Mouse (Mus musculus): Measurements from ENCODE around the gene Focad.

Gene Focad

DNA sequence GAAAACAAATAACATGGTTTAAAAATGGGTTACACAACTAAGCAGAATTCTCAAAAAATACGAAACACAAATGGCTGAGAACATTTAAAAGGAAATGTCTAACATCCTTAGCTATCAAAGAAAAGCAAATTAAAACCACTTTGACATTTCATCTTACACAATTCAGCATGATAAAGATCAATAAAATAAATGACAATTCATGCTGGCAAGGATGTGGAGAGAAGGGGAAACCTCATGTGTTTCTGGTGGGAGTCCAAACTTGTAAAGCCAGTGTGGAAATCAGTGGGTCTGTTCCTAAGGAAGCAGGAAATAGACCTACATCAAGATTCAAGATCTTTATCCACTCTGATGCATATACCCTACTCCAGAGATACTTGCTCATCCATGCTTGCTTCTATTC lies 363.7 kb downstream of the Focad start:
- no peak for DNase-seq (ENCODE audit: low spot score in 2 of 2)

DNA sequence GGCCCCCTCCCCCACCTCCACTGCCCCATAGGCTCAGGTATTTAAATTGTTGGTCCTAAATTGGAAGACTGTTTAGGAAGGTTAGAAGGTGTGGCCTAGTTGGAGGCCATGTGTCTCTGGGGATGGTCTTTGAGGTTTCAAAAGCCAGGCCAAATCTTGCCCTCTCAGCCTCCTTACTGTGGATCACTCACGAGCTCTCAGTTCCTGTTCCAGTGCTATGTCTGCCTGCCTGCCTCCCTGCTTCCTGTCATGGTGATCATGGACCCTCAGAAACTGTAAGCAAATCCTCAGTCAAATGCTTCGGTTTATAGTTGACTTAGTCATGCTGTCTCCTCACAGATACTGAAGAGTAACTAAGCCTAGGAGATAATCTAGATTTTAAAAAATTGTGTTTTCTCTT lies 364.2 kb downstream of the Focad start:
- DNase-seq (ENCODE audit: low spot score in 2 of 2): no peak

Measured in natural killer cell, adult 2 months (primary cell).